Mouse (Mus musculus): ENCODE measurements around the gene BC067074. TPM values are rescaled to one million over a fixed set of nuclear protein-coding genes. Genes with fewer than 3 reads are reported as not detected.
A peak's percentile ranks its signal among the peaks of the same experiment; 100 is the strongest.

BC067074 gene
- polyA plus RNA-seq, 1 experiment from 2014 or later = 6.1 TPM

DNA sequence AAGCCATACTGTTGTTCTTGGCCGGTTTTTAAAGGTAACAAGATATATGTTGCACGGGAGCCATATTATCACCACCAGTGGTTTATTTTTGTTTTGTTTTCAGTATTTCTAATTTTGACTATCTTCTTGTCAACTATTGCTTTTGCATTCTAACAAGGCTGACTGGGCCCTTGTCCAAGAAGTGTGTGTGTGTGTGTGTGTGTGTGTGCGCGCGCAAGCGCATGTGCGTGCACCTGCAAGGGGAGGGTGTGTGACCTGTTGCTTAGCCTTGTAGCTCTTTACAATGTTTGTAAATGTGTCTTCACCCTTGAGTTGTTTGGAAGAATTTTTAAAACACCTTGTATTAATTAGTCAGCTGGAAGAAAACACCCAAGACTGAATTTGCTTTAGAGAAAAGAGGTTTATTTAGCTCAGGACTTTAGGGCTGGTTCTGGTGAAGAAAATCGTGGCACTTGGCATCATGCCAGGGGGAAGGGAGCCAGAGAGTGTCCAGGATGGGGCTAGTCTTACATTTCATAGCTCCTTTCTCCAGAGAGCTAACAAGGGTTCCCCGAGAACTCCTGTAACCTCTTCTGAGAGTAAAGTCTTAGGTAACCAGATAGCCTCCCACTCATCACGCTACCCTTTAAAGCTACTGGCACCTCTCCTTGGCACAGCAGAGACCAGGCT, 3.0 kb downstream of the BC067074 start:
- ATAC-seq (ENCODE audit: low FRiP score, low TSS enrichment) = no peak
- WGBS = 68% methylated on average over 10 of the region's 10 CpGs
- no peaks in the 10 kb centered on the region for H3K36me3 ChIP-seq (ENCODE audit: control insufficient read depth, insufficient read depth, low read length)
- H3K4me3 ChIP-seq (ENCODE audit: low read length) = no peak overlapping the region
- no peak overlapping the region for H3K4me2 ChIP-seq (replicated peaks; ENCODE audit: low read depth, low read length)
- no peaks in the 10 kb centered on the region for H3K27me3 ChIP-seq (ENCODE audit: control insufficient read depth, insufficient read depth, low read length)
- H3K9me3 ChIP-seq (ENCODE audit: control insufficient read depth, low read length) = no peaks in the 10 kb centered on the region
- H3K27ac ChIP-seq (ENCODE audit: low read depth, low read length) = no peak overlapping the region
- H3K4me1 ChIP-seq (ENCODE audit: control insufficient read depth, insufficient read depth, low read length) = no peaks in the 10 kb centered on the region
- H3K9ac ChIP-seq (ENCODE audit: low read depth, low read length) = no peak overlapping the region

GRCm38 (mm10) chr13:113306581-113306980, 13.6 kb downstream of the BC067074 start:
- H3K36me3 ChIP-seq (ENCODE audit: control insufficient read depth, insufficient read depth, low read length) = no peaks in the 10 kb centered on the region
- no peaks in the 10 kb centered on the region for H3K27me3 ChIP-seq (ENCODE audit: control insufficient read depth, insufficient read depth, low read length)
- WGBS = 91% methylated on average over 4 of the region's 4 CpGs

DNA sequence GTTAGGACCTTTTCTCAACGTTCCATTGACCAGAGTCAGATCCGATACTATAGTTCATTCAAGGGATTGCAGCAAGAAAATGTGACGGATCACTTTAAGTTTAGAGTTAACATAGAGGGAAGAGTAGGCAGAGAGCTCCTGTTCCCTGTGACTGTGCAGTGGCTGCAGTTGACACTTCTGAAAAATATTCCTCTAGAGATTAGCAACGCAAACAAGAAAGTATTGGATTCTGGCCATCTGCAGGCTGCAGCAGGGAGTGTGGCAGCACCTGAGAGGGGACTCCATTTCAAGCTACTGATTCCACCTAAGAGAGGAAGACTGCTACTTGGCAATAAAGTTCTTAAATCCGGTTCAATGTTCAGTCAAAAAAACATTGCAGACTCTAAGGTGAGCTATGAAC, 26.6 kb downstream of the BC067074 start:
- Histone ChIP-seq H3K27me3 (ENCODE audit: control insufficient read depth, insufficient read depth, low read length) (no peaks in the 10 kb centered on the region), H3K27ac (ENCODE audit: low read depth, low read length) (no peak overlapping the region), H3K9me3 (ENCODE audit: control insufficient read depth, low read length) (no peaks in the 10 kb centered on the region), H3K36me3 (ENCODE audit: control insufficient read depth, insufficient read depth, low read length) (no peaks in the 10 kb centered on the region), H3K4me3 (ENCODE audit: low read length) (no peak overlapping the region), H3K4me2 (replicated peaks; ENCODE audit: low read depth, low read length) (no peak overlapping the region), H3K9ac (ENCODE audit: low read depth, low read length) (no peak overlapping the region), H3K4me1 (ENCODE audit: control insufficient read depth, insufficient read depth, low read length) (no peaks in the 10 kb centered on the region)
- WGBS = 89% methylated on average over 5 of the region's 5 CpGs
- no peak for ATAC-seq (ENCODE audit: low FRiP score, low TSS enrichment)

More at GRCm38 (mm10) chr13:113306581-113306980, 13.6 kb downstream of the BC067074 start:
- ATAC-seq (ENCODE audit: low FRiP score, low TSS enrichment) = no peak
- Histone ChIP-seq H3K9ac (ENCODE audit: low read depth, low read length) (no peak overlapping the region), H3K27ac (ENCODE audit: low read depth, low read length) (no peak overlapping the region), H3K9me3 (ENCODE audit: control insufficient read depth, low read length) (no peaks in the 10 kb centered on the region), H3K4me1 (ENCODE audit: control insufficient read depth, insufficient read depth, low read length) (no peaks in the 10 kb centered on the region), H3K4me3 (ENCODE audit: low read length) (no peak overlapping the region), H3K4me2 (replicated peaks; ENCODE audit: low read depth, low read length) (no peak overlapping the region)

- H3K9me3 ChIP-seq (ENCODE audit: control insufficient read depth, low read length) = no peaks in the 10 kb centered on the region
- no peak overlapping the region for H3K4me2 ChIP-seq (replicated peaks; ENCODE audit: low read depth, low read length)
- no peak overlapping the region for H3K27ac ChIP-seq (ENCODE audit: low read depth, low read length)
- H3K36me3 ChIP-seq (ENCODE audit: control insufficient read depth, insufficient read depth, low read length) = no peaks in the 10 kb centered on the region
- H3K9ac ChIP-seq (ENCODE audit: low read depth, low read length) = no peak overlapping the region
- ATAC-seq (ENCODE audit: low FRiP score, low TSS enrichment) = peak; percentile 46; the same call in 1 of the 2 replicates
- H3K4me1 ChIP-seq (ENCODE audit: control insufficient read depth, insufficient read depth, low read length) = no peaks in the 10 kb centered on the region
- no peak overlapping the region for H3K4me3 ChIP-seq (ENCODE audit: low read length)
- no peaks in the 10 kb centered on the region for H3K27me3 ChIP-seq (ENCODE audit: control insufficient read depth, insufficient read depth, low read length)
- 14% methylated on average over 6 of the region's 6 CpGs for WGBS
Observed at GRCm38 (mm10) chr13:113321972-113322371, 29.0 kb downstream of the BC067074 start.

GRCm38 (mm10) chr13:113324241-113324640, 31.3 kb downstream of the BC067074 start:
- Histone ChIP-seq H3K36me3 (ENCODE audit: control insufficient read depth, insufficient read depth, low read length) (no peaks in the 10 kb centered on the region), H3K9me3 (ENCODE audit: control insufficient read depth, low read length) (no peaks in the 10 kb centered on the region), H3K4me1 (ENCODE audit: control insufficient read depth, insufficient read depth, low read length) (no peaks in the 10 kb centered on the region), H3K27me3 (ENCODE audit: control insufficient read depth, insufficient read depth, low read length) (no peaks in the 10 kb centered on the region), H3K27ac (ENCODE audit: low read depth, low read length) (no peak overlapping the region), H3K4me2 (replicated peaks; ENCODE audit: low read depth, low read length) (no peak overlapping the region), H3K4me3 (ENCODE audit: low read length) (no peak overlapping the region), H3K9ac (ENCODE audit: low read depth, low read length) (no peak overlapping the region)
- 93% methylated on average over 3 of the region's 3 CpGs for WGBS
- ATAC-seq (ENCODE audit: low FRiP score, low TSS enrichment) = no peak

- Histone ChIP-seq H3K36me3 (ENCODE audit: control insufficient read depth, insufficient read depth, low read length) (no peaks in the 10 kb centered on the region), H3K9me3 (ENCODE audit: control insufficient read depth, low read length) (peaks cover 7% of the 10 kb centered on the region; the same call in 1 of the 2 replicates), H3K27ac (ENCODE audit: low read depth, low read length) (no peak overlapping the region), H3K4me1 (ENCODE audit: control insufficient read depth, insufficient read depth, low read length) (no peaks in the 10 kb centered on the region), H3K4me3 (ENCODE audit: low read length) (no peak overlapping the region), H3K9ac (ENCODE audit: low read depth, low read length) (no peak overlapping the region), H3K27me3 (ENCODE audit: control insufficient read depth, insufficient read depth, low read length) (no peaks in the 10 kb centered on the region), H3K4me2 (replicated peaks; ENCODE audit: low read depth, low read length) (no peak overlapping the region)
- ATAC-seq (ENCODE audit: low FRiP score, low TSS enrichment) = no peak
- 75% methylated on average over 3 of the region's 3 CpGs for WGBS
Observed at GRCm38 (mm10) chr13:113325678-113326077, 32.7 kb downstream of the BC067074 start.

DNA sequence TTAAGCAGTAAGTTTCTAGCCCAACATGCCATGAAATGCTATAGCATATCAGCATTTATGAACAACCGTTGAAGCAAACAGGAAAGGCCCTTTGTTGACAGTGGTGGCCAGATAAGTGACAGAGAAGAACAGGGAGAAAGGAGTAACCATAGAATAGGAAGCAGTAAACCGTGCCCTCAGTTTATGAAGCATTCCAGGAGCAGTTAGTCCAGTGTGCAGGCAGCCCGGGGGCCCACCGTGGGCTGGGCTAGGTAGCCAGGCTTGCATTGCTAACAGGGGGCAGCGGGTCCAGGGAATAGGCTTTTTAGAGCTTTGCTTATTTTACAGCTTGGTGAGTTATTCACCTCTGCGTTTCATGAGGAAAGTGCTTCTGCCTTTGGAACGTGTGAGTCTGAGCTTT, 39.3 kb downstream of the BC067074 start:
- H3K4me3 ChIP-seq (ENCODE audit: low read length) = no peak overlapping the region
- H3K27me3 ChIP-seq (ENCODE audit: control insufficient read depth, insufficient read depth, low read length) = no peaks in the 10 kb centered on the region
- peaks cover 10% of the 10 kb centered on the region for H3K4me1 ChIP-seq (ENCODE audit: control insufficient read depth, insufficient read depth, low read length)
- WGBS = 15% methylated on average over 7 of the region's 7 CpGs
- no peaks in the 10 kb centered on the region for H3K36me3 ChIP-seq (ENCODE audit: control insufficient read depth, insufficient read depth, low read length)
- no peak overlapping the region for H3K9ac ChIP-seq (ENCODE audit: low read depth, low read length)
- peaks cover 9% of the 10 kb centered on the region; the same call in 1 of the 2 replicates for H3K9me3 ChIP-seq (ENCODE audit: control insufficient read depth, low read length)
- ATAC-seq (ENCODE audit: low FRiP score, low TSS enrichment) = no peak; the same call in 1 of the 2 replicates
- no peak overlapping the region for H3K4me2 ChIP-seq (replicated peaks; ENCODE audit: low read depth, low read length)
- H3K27ac ChIP-seq (ENCODE audit: low read depth, low read length) = peak overlapping the region; percentile 24; the same call in 1 of the 2 replicates

GRCm38 (mm10) chr13:113333374-113333773, 40.4 kb downstream of the BC067074 start:
- Histone ChIP-seq H3K9ac (ENCODE audit: low read depth, low read length) (no peak overlapping the region), H3K27me3 (ENCODE audit: control insufficient read depth, insufficient read depth, low read length) (no peaks in the 10 kb centered on the region), H3K9me3 (ENCODE audit: control insufficient read depth, low read length) (peaks cover 9% of the 10 kb centered on the region; the same call in 1 of the 2 replicates), H3K36me3 (ENCODE audit: control insufficient read depth, insufficient read depth, low read length) (no peaks in the 10 kb centered on the region), H3K4me1 (ENCODE audit: control insufficient read depth, insufficient read depth, low read length) (peaks cover 10% of the 10 kb centered on the region), H3K27ac (ENCODE audit: low read depth, low read length) (no peak overlapping the region), H3K4me2 (replicated peaks; ENCODE audit: low read depth, low read length) (no peak overlapping the region), H3K4me3 (ENCODE audit: low read length) (no peak overlapping the region)
- 89% methylated on average over 6 of the region's 6 CpGs for WGBS
- ATAC-seq (ENCODE audit: low FRiP score, low TSS enrichment) = no peak

DNA sequence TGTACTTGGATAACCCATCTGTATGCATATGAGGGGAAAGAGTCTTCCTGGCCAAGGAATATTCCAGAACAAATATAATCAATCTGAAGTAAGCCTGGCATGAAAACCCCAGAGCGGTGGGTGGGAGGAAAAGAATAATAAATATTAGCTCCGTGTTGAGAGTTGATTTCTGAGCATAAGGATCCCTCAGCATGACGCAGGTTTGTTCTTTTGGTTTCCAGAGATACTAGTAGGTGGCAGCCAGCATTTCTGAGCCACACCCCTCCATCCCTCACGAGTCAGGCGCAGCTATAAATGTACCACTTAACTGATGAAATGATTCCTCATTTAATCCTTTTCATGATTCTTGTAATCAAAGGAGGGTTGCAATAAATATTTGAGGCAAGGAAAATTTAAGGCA, 41.0 kb downstream of the BC067074 start:
- H3K4me1 ChIP-seq (ENCODE audit: control insufficient read depth, insufficient read depth, low read length) = peaks cover 10% of the 10 kb centered on the region
- no peaks in the 10 kb centered on the region for H3K27me3 ChIP-seq (ENCODE audit: control insufficient read depth, insufficient read depth, low read length)
- H3K27ac ChIP-seq (ENCODE audit: low read depth, low read length) = no peak overlapping the region
- no peak overlapping the region for H3K4me2 ChIP-seq (replicated peaks; ENCODE audit: low read depth, low read length)
- H3K36me3 ChIP-seq (ENCODE audit: control insufficient read depth, insufficient read depth, low read length) = no peaks in the 10 kb centered on the region
- H3K9ac ChIP-seq (ENCODE audit: low read depth, low read length) = no peak overlapping the region
- 72% methylated on average over 5 of the region's 5 CpGs for WGBS
- H3K4me3 ChIP-seq (ENCODE audit: low read length) = no peak overlapping the region
- no peak for ATAC-seq (ENCODE audit: low FRiP score, low TSS enrichment)
- H3K9me3 ChIP-seq (ENCODE audit: control insufficient read depth, low read length) = peaks cover 9% of the 10 kb centered on the region; the same call in 1 of the 2 replicates

All from kidney, embryonic 14.5 days (tissue).